Mouse (Mus musculus) midbrain, embryonic 10.5 days (tissue): ENCODE data around the gene Fbxo30. TPM values are rescaled to one million over a fixed set of nuclear protein-coding genes. Genes with fewer than 3 reads are reported as not detected.
A peak's percentile ranks its signal among the peaks of the same experiment; 100 is the strongest.
"Not testable (repeated sequence)": the region's sequence is repeated elsewhere in the genome, so short reads cannot be mapped to it uniquely, and the experiment has no call there.

Experiments used
- DNase-seq: peaks from one replicate; pipeline ENCODE4 v3.0.0-alpha.2; 2017; ENCODE audit warnings: low spot score
- H3K27ac ChIP-seq: fragments of 300-500 bp; sonication (generic); replicated peaks from 2 replicates; pipeline ENCODE4 v1.5.1; 2016; ENCODE audit warnings: mild to moderate bottlenecking
- H3K27me3 ChIP-seq: fragments of 300-500 bp; sonication (generic); 2 replicates; pipeline ENCODE4 v1.6.1; 2016; ENCODE audit warnings: low read depth, mild to moderate bottlenecking; ENCODE audit not compliant: poor library complexity, severe bottlenecking
- H3K36me3 ChIP-seq: fragments of 300-500 bp; sonication (generic); 2 replicates; pipeline ENCODE4 v1.6.1; 2016; ENCODE audit warnings: mild to moderate bottlenecking, moderate library complexity
- H3K4me1 ChIP-seq: fragments of 300-500 bp; sonication (generic); 2 replicates; pipeline ENCODE4 v1.6.1; 2016
- H3K4me3 ChIP-seq: fragments of 300-500 bp; sonication (generic); 2 replicates; pipeline ENCODE4 v1.5.1; 2016; ENCODE audit warnings: mild to moderate bottlenecking, moderate library complexity
- H3K9me3 ChIP-seq: fragments of 300-500 bp; sonication (generic); replicated peaks from 2 replicates; pipeline ENCODE4 v1.6.1; 2016; ENCODE audit warnings: mild to moderate bottlenecking
- WGBS: fragments of 180-500 bp; shearing (Covaris S2); methylation state at CpG from one replicate; pipeline ENCODE4 v1.1.7; 2016; 5-methylcytosine and 5-hydroxymethylcytosine counted together
- polyA plus RNA-seq: library from polyadenylated mRNA; unstranded; fragments of >200 nt; fragmentation: Nextera tagmentation; extraction: Ambion mirVana; gene quantifications from 2 replicates; pipeline ENCODE4 v1.2.1, GENCODE M21; 2016

Gene Fbxo30
- polyA plus RNA-seq, 1 experiment from 2014 or later: 49.9 TPM

GRCm38 (mm10) chr10:11281498-11282305 lies 572 bp downstream of the Fbxo30 start:
- H3K27ac ChIP-seq: peak overlapping the region; percentile 99
- peak overlapping the region; percentile 94 for H3K4me3 ChIP-seq
- H3K27me3 ChIP-seq: no peaks in the 10 kb centered on the region
- WGBS: under 1% methylated on average over 60 of the region's 68 CpGs
- DNase-seq: peak; percentile 76
- H3K9me3 ChIP-seq: no peaks in the 10 kb centered on the region; the same call in 1 of the 2 replicates
- H3K36me3 ChIP-seq: peaks cover 12% of the 10 kb centered on the region
- peaks cover 15% of the 10 kb centered on the region for H3K4me1 ChIP-seq

GRCm38 (mm10) chr10:11282306-11282631 lies 1.1 kb downstream of the Fbxo30 start:
- Histone ChIP-seq H3K9me3 (no peaks in the 10 kb centered on the region; the same call in 1 of the 2 replicates), H3K4me3 (peak overlapping the region; percentile 94), H3K27me3 (no peaks in the 10 kb centered on the region), H3K27ac (peak overlapping the region; percentile 99), H3K36me3 (peaks cover 14% of the 10 kb centered on the region), H3K4me1 (peaks cover 15% of the 10 kb centered on the region)
- DNase-seq: no peak
- WGBS: 2% methylated on average over 4 of the region's 4 CpGs

DNA sequence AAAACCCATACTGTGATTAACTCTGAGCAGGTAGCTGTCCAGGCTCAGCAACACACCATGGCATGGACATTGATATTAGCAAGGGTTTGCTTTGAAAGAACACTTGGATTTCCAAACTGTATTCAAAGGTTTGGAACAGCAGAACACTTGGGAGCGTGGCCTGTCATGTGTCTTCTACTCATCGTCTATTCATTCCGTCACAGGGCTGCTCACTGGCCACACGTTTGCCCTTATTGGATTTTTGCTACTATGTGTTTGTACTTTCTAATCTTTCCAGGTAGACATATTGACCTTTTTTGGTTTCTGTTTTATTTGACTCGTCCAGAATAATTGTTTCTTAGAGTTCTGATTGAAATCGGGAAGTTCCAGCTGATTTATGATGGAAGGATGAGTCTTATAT lies 17.3 kb downstream of the Fbxo30 start:
- 92% methylated on average over 6 of the region's 6 CpGs for WGBS
- Histone ChIP-seq H3K9me3 (no peaks in the 10 kb centered on the region), H3K4me1 (no peaks in the 10 kb centered on the region), H3K27me3 (no peaks in the 10 kb centered on the region), H3K27ac (no peak overlapping the region), H3K4me3 (no peak overlapping the region), H3K36me3 (peaks cover 54% of the 10 kb centered on the region)
- no peak for DNase-seq

DNA sequence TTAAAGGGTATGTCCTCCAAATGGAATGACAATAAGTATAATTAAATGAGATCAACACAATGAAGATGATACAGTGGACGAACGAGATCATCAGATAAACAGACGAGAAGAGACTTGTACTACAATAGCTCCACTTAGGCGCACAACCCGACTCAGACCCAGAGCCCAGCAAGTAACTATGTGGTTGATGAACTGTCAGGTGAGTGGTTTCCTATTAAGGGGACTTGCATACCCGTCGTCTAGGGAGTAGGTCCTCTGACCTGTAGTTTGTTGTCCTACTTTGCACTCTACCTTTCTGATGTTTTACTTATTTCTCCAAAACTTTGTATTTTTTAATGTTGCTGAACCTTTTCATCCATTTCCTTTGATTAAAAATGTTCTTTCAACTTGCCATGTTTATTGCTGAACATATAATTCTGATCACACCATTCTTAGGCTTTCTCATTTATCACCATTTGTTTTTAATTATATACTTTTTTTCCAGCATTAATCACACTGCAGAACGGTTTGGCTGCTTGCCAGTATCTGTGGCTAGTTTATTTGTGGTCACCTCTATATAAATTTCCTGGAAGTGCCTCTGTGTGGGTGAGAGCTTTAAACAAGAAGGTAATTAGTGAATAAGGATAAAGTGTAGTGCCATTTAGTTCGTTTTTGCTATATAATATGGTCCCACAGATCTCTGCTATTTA lies 24.4 kb downstream of the Fbxo30 start:
- H3K4me1 ChIP-seq: no peaks in the 10 kb centered on the region
- no peak overlapping the region for H3K4me3 ChIP-seq
- H3K27me3 ChIP-seq: no peaks in the 10 kb centered on the region
- no peak for DNase-seq
- no peak overlapping the region for H3K27ac ChIP-seq
- no peaks in the 10 kb centered on the region for H3K9me3 ChIP-seq
- 0 out of 2 replicates have a peak, but pooled peaks cover 10% of the 10 kb centered on the region for H3K36me3 ChIP-seq
- 92% methylated on average over 9 of the region's 9 CpGs for WGBS

DNA sequence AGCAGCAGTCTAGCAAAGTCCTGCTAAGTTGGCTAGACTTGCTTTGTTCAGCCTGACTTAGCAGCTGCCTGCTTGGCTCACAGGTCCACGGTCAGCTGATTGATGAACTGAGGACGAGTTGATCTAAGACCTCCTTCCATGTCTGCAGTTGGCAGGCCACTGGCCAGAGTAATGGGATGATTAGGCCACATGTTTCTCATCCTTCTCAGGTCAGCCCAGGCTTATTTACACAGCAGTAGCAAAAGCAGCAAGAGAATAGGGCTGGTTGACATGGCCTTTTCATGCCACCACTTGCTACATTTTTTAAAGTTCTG lies 24.9 kb downstream of the Fbxo30 start:
- no peak overlapping the region for H3K4me3 ChIP-seq
- no peak overlapping the region for H3K27ac ChIP-seq
- no peaks in the 10 kb centered on the region for H3K27me3 ChIP-seq
- H3K36me3 ChIP-seq: 0 out of 2 replicates have a peak, but pooled peaks cover 9% of the 10 kb centered on the region
- DNase-seq: no peak
- H3K9me3 ChIP-seq: no peaks in the 10 kb centered on the region
- no peaks in the 10 kb centered on the region for H3K4me1 ChIP-seq
- WGBS: 81% methylated on average over 2 of the region's 2 CpGs

- DNase-seq: no peak
- H3K4me1 ChIP-seq: no peaks in the 10 kb centered on the region
- no peak overlapping the region for H3K27ac ChIP-seq
- no peak overlapping the region for H3K4me3 ChIP-seq
- H3K27me3 ChIP-seq: no peaks in the 10 kb centered on the region
- 90% methylated on average over 1 of the region's 1 CpGs for WGBS
- no peaks in the 10 kb centered on the region for H3K9me3 ChIP-seq
- H3K36me3 ChIP-seq: 0 out of 2 replicates have a peak, but pooled peaks cover 9% of the 10 kb centered on the region
These were observed 28.7 kb downstream of the Fbxo30 start for GRCm38 (mm10) chr10:11309866-11310265.

DNA sequence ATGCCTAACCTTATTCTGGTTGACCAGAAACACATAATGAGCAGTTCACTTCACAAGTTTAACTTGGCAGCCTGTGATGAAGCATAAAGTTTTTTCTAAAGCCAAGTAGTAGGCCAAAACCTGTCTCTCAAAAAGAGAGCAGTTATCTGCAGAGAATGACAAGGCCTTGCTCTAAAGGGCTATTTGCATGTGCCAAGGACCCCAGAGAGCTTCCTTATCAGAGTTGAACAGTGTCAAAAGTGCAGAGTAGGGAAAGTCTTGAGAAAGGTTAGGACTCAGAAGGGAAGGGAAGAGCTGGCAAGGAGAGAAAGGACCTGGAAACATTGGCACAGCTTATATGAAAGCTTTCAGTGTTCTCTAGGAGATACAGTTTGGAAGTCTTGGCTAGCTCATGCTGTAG lies 29.4 kb downstream of the Fbxo30 start:
- Histone ChIP-seq H3K36me3 (0 out of 2 replicates have a peak, but pooled peaks cover 6% of the 10 kb centered on the region), H3K27ac (no peak overlapping the region), H3K4me1 (no peaks in the 10 kb centered on the region), H3K4me3 (no peak overlapping the region), H3K9me3 (no peaks in the 10 kb centered on the region), H3K27me3 (no peaks in the 10 kb centered on the region)
- no peak for DNase-seq

- H3K4me1 ChIP-seq, DNase-seq, H3K4me3 ChIP-seq, H3K36me3 ChIP-seq, H3K27me3 ChIP-seq, H3K9me3 ChIP-seq, H3K27ac ChIP-seq: not testable (repeated sequence)
These were observed 36.8 kb downstream of the Fbxo30 start for GRCm38 (mm10) chr10:11317856-11318454.

DNA sequence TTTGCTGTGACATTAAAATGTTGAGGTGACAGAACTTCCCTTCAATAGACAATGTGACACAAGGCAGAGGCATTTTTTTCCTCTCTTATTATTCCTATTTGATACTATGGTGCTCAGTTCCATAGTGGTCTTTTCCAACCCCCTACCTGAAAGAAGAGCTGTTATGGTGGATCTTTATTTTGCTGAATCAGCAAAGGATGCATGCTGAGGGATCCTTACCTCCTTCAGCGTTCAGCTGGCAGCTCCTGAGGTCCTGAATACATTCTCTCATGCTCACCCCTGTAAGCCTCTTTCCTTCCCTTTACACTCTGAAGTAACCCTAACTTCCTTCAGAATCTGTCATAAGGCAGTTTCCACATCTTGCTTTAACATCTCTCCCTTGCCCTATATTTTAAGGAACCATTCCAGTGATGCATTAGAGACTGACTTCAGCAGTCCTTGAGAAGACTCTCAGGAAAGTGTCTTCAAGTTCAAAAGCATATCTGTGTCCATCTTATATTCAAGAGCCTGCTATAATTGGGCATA lies 38.4 kb downstream of the Fbxo30 start:
- Histone ChIP-seq H3K27ac (no peak overlapping the region), H3K4me1 (no peaks in the 10 kb centered on the region), H3K27me3 (no peaks in the 10 kb centered on the region), H3K9me3 (no peaks in the 10 kb centered on the region), H3K36me3 (no peaks in the 10 kb centered on the region), H3K4me3 (no peak overlapping the region)
- 84% methylated on average over 1 of the region's 1 CpGs for WGBS
- no peak for DNase-seq

DNA sequence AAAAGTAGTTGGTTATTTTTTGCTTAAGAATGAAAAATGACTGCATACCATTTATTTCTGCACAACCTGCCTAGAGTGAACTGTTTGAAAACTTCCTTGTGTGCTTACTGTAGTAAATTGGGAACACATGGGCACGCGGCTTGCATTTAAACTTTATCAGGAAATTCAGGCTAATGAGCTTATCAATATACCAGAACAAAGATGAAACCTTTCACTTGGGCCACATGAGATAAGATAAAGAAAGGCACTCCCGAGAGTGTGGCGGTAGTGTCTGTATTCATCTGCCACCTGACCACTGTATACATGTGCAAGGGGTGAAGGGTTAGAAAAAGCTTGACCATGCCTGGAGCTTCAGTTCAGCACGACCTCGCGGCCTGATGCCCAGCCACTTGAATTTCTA lies 41.2 kb downstream of the Fbxo30 start:
- Histone ChIP-seq H3K4me3 (no peak overlapping the region), H3K4me1 (no peaks in the 10 kb centered on the region), H3K36me3 (no peaks in the 10 kb centered on the region), H3K9me3 (no peaks in the 10 kb centered on the region), H3K27ac (no peak overlapping the region), H3K27me3 (no peaks in the 10 kb centered on the region)
- 92% methylated on average over 7 of the region's 7 CpGs for WGBS
- no peak for DNase-seq

GRCm38 (mm10) chr10:11323202-11323898 lies 42.2 kb downstream of the Fbxo30 start:
- H3K27me3 ChIP-seq: no peaks in the 10 kb centered on the region
- H3K4me1 ChIP-seq: no peaks in the 10 kb centered on the region
- no peak overlapping the region for H3K27ac ChIP-seq
- H3K4me3 ChIP-seq: no peak overlapping the region
- 82% methylated on average over 4 of the region's 4 CpGs for WGBS
- no peaks in the 10 kb centered on the region for H3K9me3 ChIP-seq
- no peak for DNase-seq
- H3K36me3 ChIP-seq: no peaks in the 10 kb centered on the region

DNA sequence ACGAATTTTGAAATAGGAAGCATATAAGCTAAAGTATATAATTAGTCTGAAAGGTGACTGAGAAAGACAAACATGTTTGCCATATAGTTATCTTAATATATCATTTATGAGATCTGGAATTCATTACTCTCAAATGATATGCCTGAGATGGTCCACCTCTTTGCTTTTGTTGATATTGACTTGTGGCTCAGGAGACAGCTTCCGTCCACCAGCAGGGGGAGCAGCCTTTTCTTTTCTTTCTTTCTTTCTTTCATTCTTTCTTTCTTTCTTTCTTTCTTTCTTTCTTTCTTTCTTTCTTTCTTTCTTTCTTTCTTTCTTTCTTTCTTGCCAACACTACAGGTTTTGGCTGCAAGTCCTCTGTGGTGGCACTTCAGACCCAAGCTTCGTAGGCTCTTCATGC lies 45.4 kb downstream of the Fbxo30 start:
- Histone ChIP-seq H3K4me3 (no peak overlapping the region), H3K36me3 (no peaks in the 10 kb centered on the region), H3K9me3 (no peaks in the 10 kb centered on the region), H3K4me1 (no peaks in the 10 kb centered on the region), H3K27me3 (no peaks in the 10 kb centered on the region), H3K27ac (no peak overlapping the region)
- no peak for DNase-seq
- 86% methylated on average over 3 of the region's 3 CpGs for WGBS
